Mouse (Mus musculus): ENCODE measurements around the gene Trpc4ap. TPM values are rescaled to one million over a fixed set of nuclear protein-coding genes. Genes with fewer than 3 reads are reported as not detected.

Gene Trpc4ap
- polyA plus RNA-seq, 1 experiment from 2014 or later = 102 TPM

DNA sequence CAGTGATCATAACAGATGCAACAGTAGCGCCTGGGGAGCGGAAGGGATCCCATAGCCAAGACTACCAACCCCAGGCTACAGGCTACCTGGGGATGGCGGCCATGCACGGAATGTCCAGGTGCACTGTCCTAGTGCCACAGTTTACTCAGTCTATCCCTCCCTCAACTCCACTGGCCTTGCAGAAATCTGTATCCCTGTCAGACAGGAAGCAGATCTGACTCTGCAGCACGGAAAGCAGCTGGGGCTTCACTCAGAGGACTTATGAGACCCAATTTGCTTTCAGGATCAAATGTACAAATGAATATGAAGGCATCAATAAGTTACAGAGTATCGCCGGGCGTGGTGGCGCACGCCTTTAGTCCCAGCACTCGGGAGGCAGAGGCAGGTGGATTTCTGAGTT lies 4.4 kb downstream of the Trpc4ap start:
- no peaks in the 10 kb centered on the region for H3K9me3 ChIP-seq (replicated peaks; ENCODE audit: low read length)

GRCm38 (mm10) chr2:155686572-155686971 lies 5.6 kb downstream of the Trpc4ap start:
- no peak for DNase-seq (ENCODE audit: low spot score)
- WGBS = 61% methylated on average over 5 of the region's 5 CpGs
- no peak for TF ChIP-seq CTCF (IDR thresholded peaks at IDR 0.05; ENCODE audit: low read depth)

More for the DNA sequence above, 4.4 kb downstream of the Trpc4ap start:
- Histone ChIP-seq H3K4me3 (replicated peaks; ENCODE audit: low read depth, low read length) (no peak overlapping the region), H3K27ac (no peak overlapping the region), H3K36me3 (ENCODE audit: insufficient read depth, low read length) (no peaks in the 10 kb centered on the region), H3K9ac (ENCODE audit: low read depth, low read length) (no peak overlapping the region), H3K4me2 (ENCODE audit: low read length) (no peak overlapping the region), H3K4me1 (replicated peaks; ENCODE audit: insufficient read depth, low read length) (0 out of 2 replicates have a peak, but pooled peaks cover 10% of the 10 kb centered on the region), H3K27me3 (ENCODE audit: insufficient read depth, low read length) (no peaks in the 10 kb centered on the region)
- ATAC-seq (replicated peaks; ENCODE audit: low FRiP score, low read depth) = no peak
- DNase-seq (ENCODE audit: low spot score) = no peak
- WGBS = 94% methylated on average over 11 of the region's 11 CpGs
- TF ChIP-seq CTCF (IDR thresholded peaks at IDR 0.05; ENCODE audit: low read depth) = no peak

DNA sequence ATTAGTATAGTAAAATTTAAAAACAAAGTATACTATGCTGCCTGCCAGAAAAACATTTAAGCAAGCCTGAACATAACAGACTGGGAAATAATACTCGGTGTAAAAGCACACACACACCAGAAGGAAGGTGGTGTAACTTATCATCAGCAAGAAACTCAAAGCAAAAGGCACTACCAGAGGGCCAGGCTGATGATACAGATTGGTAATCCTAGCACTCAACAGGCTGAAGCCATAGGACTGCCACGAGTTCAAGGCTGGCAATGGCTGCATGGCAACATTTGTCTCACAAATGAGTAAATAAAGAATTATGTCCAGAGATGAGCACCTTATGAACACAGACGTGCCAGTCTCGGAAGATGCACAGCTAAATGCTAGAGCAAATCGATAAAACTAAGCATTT lies 8.4 kb downstream of the Trpc4ap start:
- 93% methylated on average over 5 of the region's 5 CpGs for WGBS
- Histone ChIP-seq H3K9me3 (replicated peaks; ENCODE audit: low read length) (no peaks in the 10 kb centered on the region), H3K27me3 (ENCODE audit: insufficient read depth, low read length) (no peaks in the 10 kb centered on the region), H3K9ac (ENCODE audit: low read depth, low read length) (no peak overlapping the region), H3K36me3 (ENCODE audit: insufficient read depth, low read length) (no peaks in the 10 kb centered on the region), H3K4me1 (replicated peaks; ENCODE audit: insufficient read depth, low read length) (no peaks in the 10 kb centered on the region), H3K27ac (no peak overlapping the region), H3K4me2 (ENCODE audit: low read length) (no peak overlapping the region), H3K4me3 (replicated peaks; ENCODE audit: low read depth, low read length) (no peak overlapping the region)
- DNase-seq (ENCODE audit: low spot score) (no peak), ATAC-seq (replicated peaks; ENCODE audit: low FRiP score, low read depth) (no peak)
- TF ChIP-seq CTCF (IDR thresholded peaks at IDR 0.05; ENCODE audit: low read depth) = no peak

More at GRCm38 (mm10) chr2:155686572-155686971, 5.6 kb downstream of the Trpc4ap start:
- Histone ChIP-seq H3K4me1 (replicated peaks; ENCODE audit: insufficient read depth, low read length) (0 out of 2 replicates have a peak, but pooled peaks cover 10% of the 10 kb centered on the region), H3K36me3 (ENCODE audit: insufficient read depth, low read length) (no peaks in the 10 kb centered on the region), H3K27ac (no peak overlapping the region), H3K9ac (ENCODE audit: low read depth, low read length) (no peak overlapping the region), H3K9me3 (replicated peaks; ENCODE audit: low read length) (no peaks in the 10 kb centered on the region), H3K27me3 (ENCODE audit: insufficient read depth, low read length) (no peaks in the 10 kb centered on the region), H3K4me2 (ENCODE audit: low read length) (no peak overlapping the region), H3K4me3 (replicated peaks; ENCODE audit: low read depth, low read length) (no peak overlapping the region)
- ATAC-seq (replicated peaks; ENCODE audit: low FRiP score, low read depth) = no peak

DNA sequence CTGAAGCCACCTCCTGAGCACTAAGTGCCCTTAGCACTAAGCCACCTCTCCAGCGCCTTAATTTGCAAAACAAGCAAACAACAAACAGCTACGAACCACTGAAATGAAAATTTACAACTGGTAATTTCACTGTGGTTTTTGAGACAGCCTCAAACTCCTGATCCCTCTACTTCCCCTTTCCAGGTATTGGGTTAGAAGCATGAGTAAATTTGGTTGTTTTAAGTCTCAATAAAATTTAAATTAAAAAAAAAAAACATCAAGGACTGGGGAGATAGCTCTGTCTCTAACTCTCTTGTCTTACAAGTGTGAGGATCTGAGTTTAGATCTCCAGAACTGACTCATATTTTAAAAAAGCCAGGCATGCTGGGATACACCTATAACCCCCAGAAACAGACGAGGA lies 9.0 kb downstream of the Trpc4ap start:
- no peak for ATAC-seq (replicated peaks; ENCODE audit: low FRiP score, low read depth)
- WGBS = 61% methylated on average over 3 of the region's 3 CpGs

GRCm38 (mm10) chr2:155681874-155682273 lies 10.3 kb downstream of the Trpc4ap start:
- Histone ChIP-seq H3K27ac (no peak overlapping the region), H3K4me3 (replicated peaks; ENCODE audit: low read depth, low read length) (no peak overlapping the region), H3K4me2 (ENCODE audit: low read length) (no peak overlapping the region), H3K27me3 (ENCODE audit: insufficient read depth, low read length) (no peaks in the 10 kb centered on the region), H3K9me3 (replicated peaks; ENCODE audit: low read length) (no peaks in the 10 kb centered on the region), H3K9ac (ENCODE audit: low read depth, low read length) (no peak overlapping the region), H3K4me1 (replicated peaks; ENCODE audit: insufficient read depth, low read length) (no peaks in the 10 kb centered on the region), H3K36me3 (ENCODE audit: insufficient read depth, low read length) (no peaks in the 10 kb centered on the region)
- DNase-seq (ENCODE audit: low spot score) = no peak
- TF ChIP-seq CTCF (IDR thresholded peaks at IDR 0.05; ENCODE audit: low read depth) = no peak
- WGBS = 70% methylated on average over 2 of the region's 2 CpGs
- ATAC-seq (replicated peaks; ENCODE audit: low FRiP score, low read depth) = no peak

More for the DNA sequence above, 9.0 kb downstream of the Trpc4ap start:
- TF ChIP-seq CTCF (IDR thresholded peaks at IDR 0.05; ENCODE audit: low read depth) = no peak
- Histone ChIP-seq H3K4me1 (replicated peaks; ENCODE audit: insufficient read depth, low read length) (no peaks in the 10 kb centered on the region), H3K36me3 (ENCODE audit: insufficient read depth, low read length) (no peaks in the 10 kb centered on the region), H3K4me3 (replicated peaks; ENCODE audit: low read depth, low read length) (no peak overlapping the region), H3K27me3 (ENCODE audit: insufficient read depth, low read length) (no peaks in the 10 kb centered on the region), H3K27ac (no peak overlapping the region), H3K9me3 (replicated peaks; ENCODE audit: low read length) (no peaks in the 10 kb centered on the region), H3K4me2 (ENCODE audit: low read length) (no peak overlapping the region), H3K9ac (ENCODE audit: low read depth, low read length) (no peak overlapping the region)
- DNase-seq (ENCODE audit: low spot score) = no peak

DNA sequence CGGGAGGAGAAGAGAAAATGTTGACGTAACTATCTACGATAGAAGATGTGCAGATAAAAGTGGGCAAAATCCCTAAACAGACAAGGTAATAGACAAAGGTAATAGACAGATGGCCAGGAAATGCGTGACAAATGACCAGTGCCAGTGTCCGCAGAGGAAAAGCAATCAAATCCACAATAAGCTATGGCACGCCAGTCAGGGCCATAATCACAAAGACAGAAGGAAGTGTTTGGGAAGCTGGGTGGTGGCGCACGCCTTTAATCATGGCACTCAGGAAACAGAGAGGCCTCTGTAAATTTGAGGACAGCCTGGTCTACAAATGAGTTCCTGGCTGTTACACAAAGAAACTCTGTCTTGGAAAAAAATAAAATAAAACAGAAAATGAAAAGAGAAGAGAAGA lies 11.0 kb downstream of the Trpc4ap start:
- no peak overlapping the region for H3K4me2 ChIP-seq (ENCODE audit: low read length)
- no peak overlapping the region for H3K4me3 ChIP-seq (replicated peaks; ENCODE audit: low read depth, low read length)
- H3K27ac ChIP-seq = no peak overlapping the region
- ATAC-seq (replicated peaks; ENCODE audit: low FRiP score, low read depth) = no peak
- H3K4me1 ChIP-seq (replicated peaks; ENCODE audit: insufficient read depth, low read length) = no peaks in the 10 kb centered on the region
- no peaks in the 10 kb centered on the region for H3K27me3 ChIP-seq (ENCODE audit: insufficient read depth, low read length)
- H3K36me3 ChIP-seq (ENCODE audit: insufficient read depth, low read length) = no peaks in the 10 kb centered on the region
- DNase-seq (ENCODE audit: low spot score) = no peak
- no peak for TF ChIP-seq CTCF (IDR thresholded peaks at IDR 0.05; ENCODE audit: low read depth)
- no peaks in the 10 kb centered on the region for H3K9me3 ChIP-seq (replicated peaks; ENCODE audit: low read length)
- 73% methylated on average over 8 of the region's 8 CpGs for WGBS
- H3K9ac ChIP-seq (ENCODE audit: low read depth, low read length) = no peak overlapping the region

GRCm38 (mm10) chr2:155680591-155680990 lies 11.6 kb downstream of the Trpc4ap start:
- 64% methylated on average over 5 of the region's 5 CpGs for WGBS
- no peak overlapping the region for H3K4me2 ChIP-seq (ENCODE audit: low read length)
- H3K9me3 ChIP-seq (replicated peaks; ENCODE audit: low read length) = no peaks in the 10 kb centered on the region
- H3K4me1 ChIP-seq (replicated peaks; ENCODE audit: insufficient read depth, low read length) = no peaks in the 10 kb centered on the region
- DNase-seq (ENCODE audit: low spot score) (no peak), ATAC-seq (replicated peaks; ENCODE audit: low FRiP score, low read depth) (no peak)
- no peak overlapping the region for H3K27ac ChIP-seq
- H3K9ac ChIP-seq (ENCODE audit: low read depth, low read length) = no peak overlapping the region
- no peak overlapping the region for H3K4me3 ChIP-seq (replicated peaks; ENCODE audit: low read depth, low read length)
- TF ChIP-seq CTCF (IDR thresholded peaks at IDR 0.05; ENCODE audit: low read depth) = no peak
- no peaks in the 10 kb centered on the region for H3K27me3 ChIP-seq (ENCODE audit: insufficient read depth, low read length)
- H3K36me3 ChIP-seq (ENCODE audit: insufficient read depth, low read length) = no peaks in the 10 kb centered on the region

Measured in kidney, postnatal 0 days (tissue).